Mouse (Mus musculus) lung, postnatal 0 days (tissue): ENCODE measurements around the gene Edc4.

Experiments used
- CTCF ChIP-seq: IDR thresholded peaks from 2 replicates; pipeline ENCODE4 v1.5.1; 2016; ENCODE audit warnings: antibody characterized with exemption, mild to moderate bottlenecking
- EP300 ChIP-seq: IDR thresholded peaks from 2 replicates; pipeline ENCODE4 v1.6.1; 2016; ENCODE audit warnings: antibody characterized with exemption, mild to moderate bottlenecking, control low read depth

- TF ChIP-seq CTCF = no peak
- no peak for TF ChIP-seq EP300
These were observed 51.8 kb downstream of the Edc4 start for GRCm38 (mm10) chr8:105932525-105932924.
